Mouse (Mus musculus) bone marrow, adult 2 months (tissue): ENCODE data around the gene Tmem91. TPM values are rescaled to one million over a fixed set of nuclear protein-coding genes. Genes with fewer than 3 reads are reported as not detected.

Experiments
- H3K27ac ChIP-seq: fragments of 200-500 bp; 2 replicates; pipeline ENCODE4 v1.5.1; 2012; ENCODE audit warnings: low read depth, mild to moderate bottlenecking, control low read depth, inconsistent platforms, low read length; ENCODE audit not compliant: control insufficient read depth, poor library complexity, insufficient read depth
- H3K4me1 ChIP-seq: fragments of 200-500 bp; 2 replicates; pipeline ENCODE4 v1.6.1; 2011; ENCODE audit warnings: low read length; ENCODE audit not compliant: control insufficient read depth, insufficient read depth
- H3K4me3 ChIP-seq: fragments of 200-500 bp; replicated peaks from 2 replicates; pipeline ENCODE3; 2011; ENCODE audit warnings: mild to moderate bottlenecking, low read depth, low read length, control low read depth; ENCODE audit not compliant: control insufficient read depth
- CTCF ChIP-seq: fragments of 200-500 bp; IDR thresholded peaks from 2 replicates; pipeline ENCODE4 v1.5.1; 2011; ENCODE audit warnings: low read length, control low read depth; ENCODE audit not compliant: control insufficient read depth, insufficient read depth
- POLR2A ChIP-seq: fragments of 200-500 bp; IDR thresholded peaks from 2 replicates; pipeline ENCODE4 v1.6.1; 2011; ENCODE audit warnings: low read depth, mild to moderate bottlenecking, control low read depth, low read length, borderline replicate concordance; ENCODE audit not compliant: control insufficient read depth
- WGBS: fragments of 180-500 bp; shearing (Covaris S2); methylation state at CpG from one replicate; pipeline ENCODE4 v1.1.7; 2018; 5-methylcytosine and 5-hydroxymethylcytosine counted together
- polyA plus RNA-seq: library from polyadenylated mRNA; stranded (reverse); fragments of >200 nt; gene quantifications from 2 replicates; pipeline ENCODE4 v1.2.4, GENCODE M21; 2011; ENCODE audit warnings: low replicate concordance; ENCODE audit not compliant: missing spikeins, insufficient read depth, insufficient read length

The Tmem91 gene
- polyA plus RNA-seq, 1 experiment: 2.9 TPM

DNA sequence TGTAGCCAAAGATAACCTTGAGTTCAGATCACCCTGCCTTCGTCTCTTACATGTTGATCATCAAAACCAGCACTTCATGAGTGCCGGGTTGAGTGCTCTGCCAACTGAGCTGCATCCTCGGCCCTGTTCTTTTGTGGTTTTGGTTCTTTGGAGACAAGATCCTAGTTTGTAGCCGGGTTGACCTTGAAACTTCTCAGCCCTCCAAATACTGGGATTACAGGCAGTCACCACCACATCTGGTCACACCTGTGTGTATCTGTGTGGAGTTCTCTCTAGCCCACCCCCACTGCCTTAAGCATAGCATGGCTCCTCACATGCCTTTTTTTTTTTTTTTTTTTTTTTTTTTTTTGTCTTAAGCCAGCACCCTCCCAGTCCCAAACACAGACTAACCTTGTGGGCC lies 4.9 kb downstream of the Tmem91 start:
- TF ChIP-seq CTCF (no peak), POLR2A (no peak)
- Histone ChIP-seq H3K4me1 (peaks cover 2% of the 10 kb centered on the region), H3K27ac (no peak overlapping the region), H3K4me3 (no peak overlapping the region)
- 78% methylated on average over 4 of the region's 4 CpGs for WGBS

DNA sequence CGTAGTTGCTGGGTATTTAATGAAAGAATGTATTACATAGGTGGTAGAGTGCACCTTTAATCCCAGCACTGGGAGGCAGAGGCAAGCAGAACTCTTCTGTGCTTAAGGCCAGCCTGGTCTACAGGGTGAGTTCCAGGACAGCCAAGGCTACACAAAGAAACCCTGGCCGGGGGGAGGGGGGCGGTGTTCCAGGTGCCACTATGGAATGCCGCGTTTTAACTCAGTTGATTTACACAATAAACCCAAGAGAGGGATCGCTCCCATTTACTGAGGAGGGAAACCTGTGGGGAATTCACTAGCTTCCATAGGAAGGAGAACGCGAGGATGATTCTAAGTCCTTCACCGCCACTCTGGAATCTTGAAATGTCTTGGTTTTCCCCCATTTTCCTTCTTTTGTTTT lies 5.3 kb downstream of the Tmem91 start:
- TF ChIP-seq POLR2A (no peak), CTCF (no peak)
- peaks cover 2% of the 10 kb centered on the region for H3K4me1 ChIP-seq
- WGBS: 80% methylated on average over 9 of the region's 9 CpGs
- no peak overlapping the region for H3K4me3 ChIP-seq
- no peak overlapping the region for H3K27ac ChIP-seq

DNA sequence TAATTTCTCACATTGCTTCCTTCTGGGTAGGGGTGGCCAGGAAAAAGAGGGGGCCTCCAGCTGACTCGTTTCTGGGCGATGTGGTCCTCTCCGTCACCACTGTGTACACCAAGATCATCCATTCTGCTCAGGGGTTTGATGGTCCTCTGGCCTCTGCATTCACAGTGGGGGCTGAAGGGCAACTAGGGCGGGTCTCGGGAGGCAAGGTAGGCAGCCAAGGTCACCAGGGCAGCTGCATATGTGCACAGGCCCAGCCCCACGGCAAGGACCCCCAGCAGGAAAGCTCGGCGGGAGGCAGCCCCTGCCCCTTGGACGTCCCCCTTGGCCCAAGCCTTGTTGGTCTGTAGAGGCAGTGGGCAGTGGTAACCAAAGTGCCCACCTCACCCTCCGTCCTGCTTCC lies 5.8 kb downstream of the Tmem91 start:
- no peak for TF ChIP-seq CTCF
- TF ChIP-seq POLR2A: no peak

DNA sequence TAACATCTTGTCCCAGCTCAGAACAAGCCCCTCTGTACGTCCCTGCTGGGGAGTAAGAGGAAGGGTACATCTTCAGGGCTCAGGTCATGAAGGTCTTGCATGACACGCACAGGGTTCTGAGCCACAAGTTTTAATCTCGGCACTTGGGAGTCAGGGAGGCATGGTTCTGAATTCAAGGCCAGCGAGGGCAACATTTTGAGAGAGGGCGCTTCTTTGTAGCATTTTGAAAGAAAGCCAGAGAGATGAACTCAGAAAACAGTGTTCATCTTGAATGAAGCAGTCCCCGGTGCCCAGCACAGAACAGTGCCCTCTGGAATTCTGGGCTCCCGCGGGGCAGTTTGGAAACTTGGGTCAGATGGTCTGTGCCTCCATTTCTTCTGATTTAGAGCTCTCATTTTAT lies 8.6 kb downstream of the Tmem91 start:
- Histone ChIP-seq H3K4me3 (no peak overlapping the region), H3K27ac (no peak overlapping the region), H3K4me1 (no peaks in the 10 kb centered on the region)
- WGBS: 91% methylated on average over 8 of the region's 8 CpGs
- TF ChIP-seq POLR2A (no peak), CTCF (no peak)

More for the DNA sequence above, 5.8 kb downstream of the Tmem91 start:
- Histone ChIP-seq H3K4me1 (no peaks in the 10 kb centered on the region; the same call in 1 of the 2 replicates), H3K27ac (no peak overlapping the region), H3K4me3 (no peak overlapping the region)
- WGBS: 83% methylated on average over 10 of the region's 10 CpGs

DNA sequence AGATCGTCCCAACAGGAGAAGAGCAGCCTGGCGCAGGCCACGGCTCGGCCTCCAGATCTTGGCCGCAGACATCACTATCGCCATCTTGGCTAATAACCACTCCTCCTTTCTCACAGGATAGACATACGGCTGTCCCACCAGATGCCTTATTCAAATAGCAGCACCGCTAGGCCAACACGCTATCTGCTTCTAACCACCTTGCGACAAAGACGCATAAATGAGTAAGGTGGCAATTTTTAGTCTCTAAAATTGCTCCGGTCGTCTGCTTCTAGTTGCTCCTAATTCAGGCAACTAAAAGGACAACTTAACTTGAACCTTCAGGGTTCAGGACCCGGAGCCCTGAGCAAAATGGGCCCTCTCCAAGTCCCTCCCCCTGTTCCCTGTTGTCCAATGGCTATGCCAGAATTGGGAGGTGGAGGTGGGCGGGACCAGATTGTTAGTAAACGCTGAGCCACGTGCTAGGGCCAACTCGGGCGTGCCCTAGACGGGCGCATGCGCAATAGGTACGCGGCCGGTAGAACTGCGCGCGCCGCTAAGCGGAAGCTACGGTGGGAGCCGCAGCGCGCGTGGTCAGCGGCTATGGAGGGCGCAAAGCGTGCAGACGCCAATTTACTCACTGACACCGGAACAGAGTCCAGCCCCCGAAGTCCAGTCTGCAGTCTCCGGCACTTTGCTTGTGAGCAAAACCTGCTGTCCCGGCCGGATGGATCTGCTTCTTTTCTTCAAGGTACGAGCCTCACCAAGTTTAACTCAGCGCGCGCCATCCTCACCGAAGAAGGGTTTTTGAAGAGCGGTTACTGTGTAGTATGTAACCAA lies 16.1 kb downstream of the Tmem91 start, which contains the start of the genes Bckdha and Exosc5:
TSS of gene Bckdha (minus strand) at position 325 of the 816 bp plus-strand sequence.
TSS of gene Exosc5 (plus strand) at position 508 of the 816 bp plus-strand sequence.
- Histone ChIP-seq H3K4me3 (peak within 1 kb of the TSS; percentile 78), H3K4me1 (peaks cover 1% of the 10 kb centered on the region; the same call in 1 of the 2 replicates), H3K27ac (peak within 1 kb of the TSS; percentile 50)
- peak; percentile 73; the same call in 1 of the 2 replicates for TF ChIP-seq POLR2A
- TF ChIP-seq CTCF: no peak
- WGBS: under 1% methylated on average over 50 of the region's 50 CpGs

DNA sequence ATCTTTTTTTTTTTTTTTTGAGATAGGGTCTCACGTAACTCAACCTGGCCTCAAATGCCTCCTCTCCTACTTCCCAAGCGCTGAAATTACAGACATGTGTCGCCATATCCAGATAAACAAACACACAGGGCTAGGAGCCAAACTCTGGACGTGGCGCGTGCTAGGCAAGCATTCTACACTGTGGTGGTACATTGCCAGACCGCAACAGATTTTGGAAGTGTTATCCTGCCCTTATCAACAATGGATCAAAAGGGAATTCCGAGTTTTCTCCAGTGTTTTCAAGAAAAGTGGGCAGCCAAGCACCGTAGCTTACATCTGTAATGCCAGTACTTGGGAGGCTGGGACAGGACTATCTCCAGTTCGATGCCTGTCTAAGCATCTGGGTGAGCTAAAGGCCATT lies 17.2 kb downstream of the Tmem91 start:
- H3K4me1 ChIP-seq: peaks cover 1% of the 10 kb centered on the region; the same call in 1 of the 2 replicates
- TF ChIP-seq POLR2A: no peak
- TF ChIP-seq CTCF: no peak
- H3K4me3 ChIP-seq: no peak overlapping the region
- WGBS: 24% methylated on average over 10 of the region's 10 CpGs
- H3K27ac ChIP-seq: no peak overlapping the region

DNA sequence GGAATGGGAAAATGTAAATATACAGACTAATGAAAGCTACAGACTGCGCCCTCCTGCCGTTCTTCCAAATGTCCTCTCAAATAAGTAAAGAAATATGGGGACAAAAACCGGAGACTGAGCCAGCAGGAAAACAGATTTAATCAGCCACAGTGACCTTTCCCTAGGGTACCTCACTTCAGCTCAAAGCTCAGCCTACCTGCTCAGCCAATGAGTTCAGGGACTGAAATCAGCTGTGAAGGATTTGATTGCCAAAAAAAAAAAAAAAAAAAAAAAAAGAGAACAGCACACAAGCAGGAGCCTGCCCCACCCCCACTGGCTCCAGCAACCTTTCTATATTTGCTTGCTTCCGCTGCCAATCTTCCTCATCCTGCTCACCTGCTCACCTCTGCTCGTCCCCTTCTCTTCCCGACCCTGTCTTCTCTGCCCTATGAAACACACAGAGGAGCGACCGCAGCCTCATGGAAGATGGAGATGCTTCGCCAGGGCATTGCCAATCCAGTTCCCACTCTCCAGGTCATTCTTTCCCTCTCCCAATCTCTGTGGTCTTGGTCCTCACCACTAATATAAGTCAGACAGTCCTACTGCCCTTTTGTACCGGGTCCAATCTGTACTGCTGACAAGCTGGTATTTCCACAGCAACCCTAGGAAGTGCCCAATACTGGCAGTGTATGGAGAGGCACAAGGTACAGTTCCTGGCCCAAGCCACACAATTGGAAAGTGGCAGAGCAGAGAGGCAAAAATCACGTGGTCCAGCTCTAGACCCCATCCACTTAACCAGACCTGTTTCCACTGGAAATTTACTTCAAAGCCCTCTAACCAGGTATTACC lies 19.2 kb downstream of the Tmem91 start:
- 72% methylated on average over 11 of the region's 11 CpGs for WGBS
- H3K4me1 ChIP-seq: peaks cover 3% of the 10 kb centered on the region; the same call in 1 of the 2 replicates
- no peak overlapping the region for H3K27ac ChIP-seq
- no peak overlapping the region for H3K4me3 ChIP-seq
- no peak for TF ChIP-seq POLR2A
- TF ChIP-seq CTCF: no peak

DNA sequence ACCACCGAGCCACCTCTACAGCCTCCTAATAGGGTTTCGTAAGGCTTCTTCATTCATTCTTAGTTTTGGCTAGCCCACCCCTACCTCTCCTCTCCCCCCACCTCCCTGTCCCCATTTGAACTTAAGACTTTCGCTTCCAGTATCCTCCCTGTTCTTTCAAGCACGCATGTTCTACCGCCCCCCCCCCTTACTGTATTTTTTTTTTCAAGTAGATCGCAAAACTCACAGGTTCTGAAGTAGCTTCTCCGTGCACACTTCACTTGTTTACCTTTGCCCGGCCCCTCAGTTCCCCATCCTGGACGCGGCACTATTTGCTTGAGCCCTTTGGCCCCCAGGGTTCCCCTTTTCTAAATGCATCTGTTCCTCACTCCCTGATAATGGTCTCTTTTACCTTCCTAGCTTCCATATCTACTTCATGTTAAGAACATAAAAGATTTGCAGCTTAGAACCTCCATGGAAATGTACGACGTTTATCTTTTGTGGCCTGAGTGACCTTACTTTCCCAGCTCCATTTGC lies 22.7 kb downstream of the Tmem91 start:
- Histone ChIP-seq H3K4me1 (peaks cover 7% of the 10 kb centered on the region), H3K27ac (peak overlapping the region; percentile 54), H3K4me3 (no peak overlapping the region)
- TF ChIP-seq POLR2A (no peak), CTCF (no peak)
- WGBS: 6% methylated on average over 12 of the region's 12 CpGs
